Mouse (Mus musculus): ENCODE results near the gene Pnmal1. TPM values are rescaled to one million over a fixed set of nuclear protein-coding genes. Genes with fewer than 3 reads are reported as not detected.

Gene Pnmal1
- polyA plus RNA-seq, 1 experiment, result not detected

GRCm38 (mm10) chr7:16914453-16915343, 44.8 kb upstream of the Pnmal1 start:
- H3K79me2 ChIP-seq (ENCODE audit: control insufficient read depth, insufficient read depth), result peaks cover 6% of the 10 kb centered on the region
- H3K36me3 ChIP-seq (ENCODE audit: control insufficient read depth, insufficient read depth), result peaks cover 29% of the 10 kb centered on the region
- no peak overlapping the region for H3ac ChIP-seq (ENCODE audit: control insufficient read depth, insufficient read length, low read depth)
- peaks cover 2% of the 10 kb centered on the region for H3K79me3 ChIP-seq (ENCODE audit: low read depth)
- TF ChIP-seq MYOG (IDR thresholded peaks at IDR 0.05; ENCODE audit: control insufficient read depth, extremely low read depth, insufficient read length) (no peak), FOSL1 (IDR thresholded peaks at IDR 0.05; ENCODE audit: insufficient read depth, low read length, poor library complexity, severe bottlenecking) (no peak), USF1 (IDR thresholded peaks at IDR 0.05; ENCODE audit: low read depth) (no peak), CEBPB (IDR thresholded peaks at IDR 0.05; ENCODE audit: low read depth) (no peak), CTCF (IDR thresholded peaks at IDR 0.05; ENCODE audit: control insufficient read depth, insufficient read depth, insufficient read length) (no peak), MAX (IDR thresholded peaks at IDR 0.05) (no peak), MYOD1 (IDR thresholded peaks at IDR 0.05; ENCODE audit: control insufficient read depth, insufficient read length, low read depth) (no peak)
- H3K4me3 ChIP-seq (ENCODE audit: insufficient read depth, poor library complexity, severe bottlenecking), result no peak overlapping the region
- H3K27me3 ChIP-seq (ENCODE audit: control insufficient read depth, insufficient read depth, insufficient read length), result no peaks in the 10 kb centered on the region

GRCm38 (mm10) chr7:16915461-16916340, 43.8 kb upstream of the Pnmal1 start:
- H3K36me3 ChIP-seq (ENCODE audit: control insufficient read depth, insufficient read depth), result peaks cover 30% of the 10 kb centered on the region
- no peak for TF ChIP-seq MYOD1 (IDR thresholded peaks at IDR 0.05; ENCODE audit: control insufficient read depth, insufficient read length, low read depth)
- TF ChIP-seq CTCF (IDR thresholded peaks at IDR 0.05; ENCODE audit: control insufficient read depth, insufficient read depth, insufficient read length), result no peak
- TF ChIP-seq CEBPB (IDR thresholded peaks at IDR 0.05; ENCODE audit: low read depth), result no peak
- no peak for TF ChIP-seq FOSL1 (IDR thresholded peaks at IDR 0.05; ENCODE audit: insufficient read depth, low read length, poor library complexity, severe bottlenecking)
- TF ChIP-seq USF1 (IDR thresholded peaks at IDR 0.05; ENCODE audit: low read depth), result no peak
- no peak for TF ChIP-seq MAX (IDR thresholded peaks at IDR 0.05)
- no peak for TF ChIP-seq MYOG (IDR thresholded peaks at IDR 0.05; ENCODE audit: control insufficient read depth, extremely low read depth, insufficient read length)
- peaks cover 8% of the 10 kb centered on the region for H3K79me3 ChIP-seq (ENCODE audit: low read depth)
- peaks cover 16% of the 10 kb centered on the region for H3K79me2 ChIP-seq (ENCODE audit: control insufficient read depth, insufficient read depth)
- H3K27me3 ChIP-seq (ENCODE audit: control insufficient read depth, insufficient read depth, insufficient read length), result no peaks in the 10 kb centered on the region
- H3K4me3 ChIP-seq (ENCODE audit: insufficient read depth, poor library complexity, severe bottlenecking), result no peak overlapping the region
- no peak overlapping the region for H3ac ChIP-seq (ENCODE audit: control insufficient read depth, insufficient read length, low read depth)

GRCm38 (mm10) chr7:16916342-16917265, 42.9 kb upstream of the Pnmal1 start:
- peaks cover 16% of the 10 kb centered on the region for H3K79me3 ChIP-seq (ENCODE audit: low read depth)
- peaks cover 32% of the 10 kb centered on the region for H3K36me3 ChIP-seq (ENCODE audit: control insufficient read depth, insufficient read depth)
- TF ChIP-seq CEBPB (IDR thresholded peaks at IDR 0.05; ENCODE audit: low read depth), result no peak
- no peak for TF ChIP-seq FOSL1 (IDR thresholded peaks at IDR 0.05; ENCODE audit: insufficient read depth, low read length, poor library complexity, severe bottlenecking)
- no peak for TF ChIP-seq CTCF (IDR thresholded peaks at IDR 0.05; ENCODE audit: control insufficient read depth, insufficient read depth, insufficient read length)
- no peak for TF ChIP-seq MAX (IDR thresholded peaks at IDR 0.05)
- TF ChIP-seq MYOG (IDR thresholded peaks at IDR 0.05; ENCODE audit: control insufficient read depth, extremely low read depth, insufficient read length), result no peak
- no peak for TF ChIP-seq USF1 (IDR thresholded peaks at IDR 0.05; ENCODE audit: low read depth)
- TF ChIP-seq MYOD1 (IDR thresholded peaks at IDR 0.05; ENCODE audit: control insufficient read depth, insufficient read length, low read depth), result no peak
- no peaks in the 10 kb centered on the region for H3K27me3 ChIP-seq (ENCODE audit: control insufficient read depth, insufficient read depth, insufficient read length)
- no peak overlapping the region for H3K4me3 ChIP-seq (ENCODE audit: insufficient read depth, poor library complexity, severe bottlenecking)
- no peak overlapping the region for H3ac ChIP-seq (ENCODE audit: control insufficient read depth, insufficient read length, low read depth)
- H3K79me2 ChIP-seq (ENCODE audit: control insufficient read depth, insufficient read depth), result peaks cover 25% of the 10 kb centered on the region

DNA sequence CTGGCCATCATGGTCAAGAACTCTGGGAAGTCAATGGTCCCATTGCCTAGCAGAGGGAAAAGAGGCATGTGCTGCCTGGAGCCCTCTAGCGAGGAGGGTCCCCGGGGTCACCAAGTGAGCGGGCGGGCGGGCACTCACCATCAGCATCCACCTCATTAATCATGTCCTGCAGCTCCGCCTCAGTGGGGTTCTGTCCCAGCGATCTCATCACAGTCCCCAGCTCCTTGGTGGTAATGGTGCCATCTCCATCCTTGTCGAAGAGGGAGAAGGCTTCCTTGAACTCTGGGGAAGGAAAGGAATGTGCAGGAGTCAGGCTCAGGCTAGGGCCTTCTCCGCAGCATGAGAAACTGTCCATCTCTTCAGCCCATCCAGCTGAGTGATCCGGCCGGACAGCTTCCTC, 42.0 kb upstream of the Pnmal1 start:
- Histone ChIP-seq H3K36me3 (ENCODE audit: control insufficient read depth, insufficient read depth) (peaks cover 32% of the 10 kb centered on the region), H3K79me3 (ENCODE audit: low read depth) (peaks cover 23% of the 10 kb centered on the region), H3K4me3 (ENCODE audit: insufficient read depth, poor library complexity, severe bottlenecking) (no peak overlapping the region), H3ac (ENCODE audit: control insufficient read depth, insufficient read length, low read depth) (no peak overlapping the region), H3K79me2 (ENCODE audit: control insufficient read depth, insufficient read depth) (peaks cover 33% of the 10 kb centered on the region), H3K27me3 (ENCODE audit: control insufficient read depth, insufficient read depth, insufficient read length) (no peaks in the 10 kb centered on the region)
- TF ChIP-seq CEBPB (IDR thresholded peaks at IDR 0.05; ENCODE audit: low read depth), result no peak
- TF ChIP-seq MAX (IDR thresholded peaks at IDR 0.05), result no peak
- TF ChIP-seq MYOG (IDR thresholded peaks at IDR 0.05; ENCODE audit: control insufficient read depth, extremely low read depth, insufficient read length), result no peak
- no peak for TF ChIP-seq CTCF (IDR thresholded peaks at IDR 0.05; ENCODE audit: control insufficient read depth, insufficient read depth, insufficient read length)
- TF ChIP-seq USF1 (IDR thresholded peaks at IDR 0.05; ENCODE audit: low read depth), result no peak
- TF ChIP-seq MYOD1 (IDR thresholded peaks at IDR 0.05; ENCODE audit: control insufficient read depth, insufficient read length, low read depth), result no peak
- no peak for TF ChIP-seq FOSL1 (IDR thresholded peaks at IDR 0.05; ENCODE audit: insufficient read depth, low read length, poor library complexity, severe bottlenecking)

Measured in C2C12 (cell line).